Mouse (Mus musculus) 3T3-L1 (cell line): ENCODE measurements around the gene Foxa2.

Source experiments
- DNase-seq: peaks from one replicate; pipeline ENCODE4 v3.0.0-alpha.2; 2015; ENCODE audit warnings: low read depth, low spot score

Foxa2 gene

DNA sequence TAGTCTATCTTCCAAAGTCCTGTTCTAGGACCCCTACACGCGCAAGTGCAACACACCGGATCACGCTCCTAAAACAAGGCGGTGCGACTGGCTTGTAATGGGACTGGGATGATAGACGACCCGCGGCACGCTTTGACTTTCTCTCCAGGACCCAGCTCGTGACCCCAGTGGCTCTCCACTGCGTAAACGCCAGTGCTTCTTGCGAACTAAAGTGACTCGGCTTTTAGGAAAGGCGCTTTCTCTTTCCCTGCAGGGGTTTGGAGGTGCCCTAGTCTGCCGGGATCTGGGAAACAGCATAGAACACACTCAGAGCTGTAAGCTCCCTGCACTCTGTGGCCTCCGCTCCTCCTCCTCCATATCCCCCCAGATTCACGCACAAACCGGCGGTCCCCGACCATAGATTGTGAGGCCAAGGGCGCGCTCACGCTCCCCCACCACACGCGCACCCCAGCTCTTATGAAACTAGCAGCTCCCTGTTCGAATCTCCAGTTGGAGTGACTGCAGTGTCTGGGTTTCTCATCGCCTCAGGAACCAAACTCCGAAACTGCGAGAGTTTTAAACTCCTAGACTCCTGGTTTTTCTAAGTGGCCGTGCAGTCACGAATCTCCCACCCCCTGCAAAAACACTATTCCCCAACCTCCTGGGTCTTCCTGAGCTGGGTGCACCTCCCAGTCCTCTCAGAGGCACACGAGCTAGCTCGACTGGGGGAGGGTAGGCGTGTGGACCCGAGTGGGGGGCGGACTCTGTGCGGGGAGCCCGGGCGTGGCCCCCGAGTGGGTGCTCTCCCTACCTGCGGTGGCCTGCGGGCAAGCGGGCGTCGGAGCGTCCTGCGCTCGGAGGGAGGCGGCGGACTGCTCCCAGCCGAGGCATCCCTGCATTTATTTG lies 7.2 kb downstream of the Foxa2 start:
- no peak for DNase-seq

DNA sequence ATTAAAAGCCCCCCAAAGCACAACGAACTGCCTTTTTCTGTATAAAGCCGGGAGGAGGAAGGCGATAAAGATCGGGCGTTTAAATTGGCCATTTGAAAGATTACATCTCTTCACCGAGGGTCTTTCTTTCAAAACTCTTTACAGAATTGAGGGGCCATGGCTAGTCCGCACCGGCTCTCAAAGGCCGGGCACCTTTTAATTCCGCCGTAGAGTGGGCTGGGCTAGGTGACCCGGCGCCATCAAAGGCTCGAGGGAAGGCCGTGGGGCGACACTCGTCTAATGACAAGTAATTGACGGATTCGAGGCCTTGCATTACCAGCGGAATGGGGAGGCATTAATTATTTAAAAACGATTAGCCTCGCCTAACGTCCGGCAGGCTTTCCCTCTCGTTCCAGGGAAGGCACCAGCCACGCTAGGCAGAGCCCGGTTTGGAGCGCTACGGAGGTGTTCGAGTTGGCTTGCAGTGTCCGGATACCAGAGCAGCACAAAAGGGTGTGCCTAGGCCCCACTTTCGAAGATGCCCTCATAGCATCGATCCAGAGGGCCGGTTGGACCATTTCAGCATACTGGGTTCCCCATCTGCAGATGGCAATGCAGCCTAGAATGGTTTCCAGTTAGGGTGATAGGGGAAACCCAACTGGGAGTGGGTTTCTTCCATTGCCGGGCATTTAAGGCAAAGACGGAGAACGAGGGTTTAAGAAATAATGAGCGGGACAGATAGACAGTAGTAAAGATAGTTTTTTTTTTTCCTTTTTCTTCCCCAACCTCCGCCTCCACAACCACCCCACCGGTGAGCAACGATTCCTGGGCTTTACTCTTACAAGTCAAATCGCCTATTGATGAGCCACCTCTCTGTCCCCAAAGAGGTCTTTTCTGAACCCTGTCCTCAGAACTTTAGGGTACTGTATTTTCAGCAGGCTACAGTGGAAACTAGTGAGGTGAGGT lies 8.1 kb downstream of the Foxa2 start:
- no peak for DNase-seq

DNA sequence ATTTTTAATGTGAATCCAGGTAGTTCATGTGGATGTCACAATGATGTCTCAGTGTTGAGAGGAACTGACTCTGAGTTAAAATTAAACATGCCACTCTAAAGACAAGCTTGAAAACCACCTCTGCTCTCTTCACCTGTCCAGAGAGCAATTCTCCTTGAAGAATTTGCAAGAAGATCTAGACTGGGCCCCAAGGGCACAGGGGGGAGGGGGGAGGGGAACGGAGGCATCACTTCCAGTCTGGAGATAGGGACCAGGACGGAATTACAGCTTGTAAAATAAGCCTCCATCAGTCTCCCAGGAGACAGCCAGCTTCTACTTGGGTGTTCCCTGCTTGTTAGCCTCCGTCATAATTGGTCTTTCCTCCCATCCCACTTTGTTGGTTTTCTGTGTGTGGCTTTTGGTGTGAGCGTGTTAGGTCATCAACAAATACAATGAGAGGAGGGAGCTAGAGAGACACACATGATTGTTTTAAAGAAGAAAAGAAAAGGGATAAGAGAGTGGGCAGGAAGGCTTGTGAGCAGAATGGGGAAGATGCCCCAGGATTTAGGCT lies 10.1 kb downstream of the Foxa2 start:
- DNase-seq: no peak

GRCm38 (mm10) chr2:148030991-148031675 lies 15.6 kb downstream of the Foxa2 start:
- no peak for DNase-seq

DNA sequence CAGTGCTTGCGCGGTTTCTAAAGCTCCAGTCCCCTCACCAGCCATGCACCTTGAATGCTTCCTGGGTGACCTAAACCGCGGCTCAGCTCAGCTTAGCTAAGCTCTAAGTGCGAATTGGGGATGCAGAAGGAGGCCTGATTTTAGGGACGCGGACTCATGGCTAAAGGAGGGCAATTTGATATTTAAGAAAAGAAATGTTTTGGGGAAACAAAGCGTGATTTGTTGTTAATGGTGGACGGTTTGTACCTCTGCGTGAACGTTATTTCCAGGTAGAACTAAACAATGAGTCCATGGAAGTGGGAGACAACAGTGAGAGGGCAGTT lies 16.2 kb downstream of the Foxa2 start:
- no peak for DNase-seq

DNA sequence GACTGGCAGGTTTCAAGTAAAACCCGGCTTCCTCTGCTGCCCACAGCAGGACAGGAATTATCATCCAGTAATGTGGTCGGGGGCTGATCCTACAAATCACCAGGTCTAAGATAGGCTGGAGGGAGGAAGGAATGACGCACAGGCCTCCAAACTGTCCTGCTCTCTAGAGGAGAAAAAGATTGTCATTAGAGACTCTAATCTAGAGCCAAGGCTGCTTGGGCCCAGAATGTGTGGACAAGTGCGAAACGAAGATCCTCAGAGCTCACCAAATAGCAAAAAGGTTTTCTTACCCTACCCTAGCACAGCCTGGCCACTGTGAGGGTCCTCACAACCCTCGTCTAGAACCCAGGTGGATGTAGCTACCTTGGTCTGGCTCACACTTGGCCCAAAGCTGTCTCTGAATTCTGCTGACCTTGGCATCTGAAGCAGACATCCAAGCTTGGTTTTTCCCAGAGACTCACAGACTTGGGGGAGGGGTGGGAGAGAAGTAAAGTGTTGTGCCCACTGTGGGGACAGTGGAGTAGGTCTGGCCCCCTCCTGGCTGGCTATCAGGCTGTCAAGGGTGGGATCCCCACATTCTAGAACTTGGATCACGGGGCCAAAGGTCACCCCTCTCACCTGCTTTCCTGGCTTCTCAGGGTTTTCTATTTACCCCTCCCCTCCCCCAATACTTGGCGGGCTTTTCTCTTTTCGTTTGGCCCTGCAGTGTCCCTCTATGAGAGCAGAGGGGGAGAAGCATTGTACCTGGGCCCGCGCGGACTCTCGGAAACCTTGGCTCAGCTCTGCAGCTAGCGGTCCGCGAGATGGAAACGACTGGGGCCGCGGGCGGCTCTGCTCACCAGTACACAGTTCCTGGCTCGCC lies 16.8 kb downstream of the Foxa2 start:
- DNase-seq: no peak

- no peak for DNase-seq
Measured at GRCm38 (mm10) chr2:148029050-148029608, 17.6 kb downstream of the Foxa2 start.

DNA sequence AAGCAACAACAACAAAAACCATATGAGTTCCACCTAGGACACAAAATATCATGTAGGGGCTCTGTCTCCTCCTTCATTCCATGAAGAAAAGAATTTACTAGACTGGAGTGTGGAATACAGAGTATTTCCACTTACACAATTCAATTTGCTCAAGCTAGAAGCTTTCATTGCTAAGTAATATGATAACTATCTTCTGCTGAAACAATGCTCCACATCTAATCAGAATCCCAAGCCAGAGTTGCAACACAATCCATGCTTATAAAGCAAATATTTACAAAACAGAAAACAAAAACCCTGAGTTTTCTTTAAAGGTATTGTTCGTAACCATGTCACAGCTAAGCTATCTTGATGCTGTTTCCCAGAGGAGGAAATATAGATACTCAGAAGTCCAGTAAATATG lies 20.4 kb downstream of the Foxa2 start:
- no peak for DNase-seq

DNA sequence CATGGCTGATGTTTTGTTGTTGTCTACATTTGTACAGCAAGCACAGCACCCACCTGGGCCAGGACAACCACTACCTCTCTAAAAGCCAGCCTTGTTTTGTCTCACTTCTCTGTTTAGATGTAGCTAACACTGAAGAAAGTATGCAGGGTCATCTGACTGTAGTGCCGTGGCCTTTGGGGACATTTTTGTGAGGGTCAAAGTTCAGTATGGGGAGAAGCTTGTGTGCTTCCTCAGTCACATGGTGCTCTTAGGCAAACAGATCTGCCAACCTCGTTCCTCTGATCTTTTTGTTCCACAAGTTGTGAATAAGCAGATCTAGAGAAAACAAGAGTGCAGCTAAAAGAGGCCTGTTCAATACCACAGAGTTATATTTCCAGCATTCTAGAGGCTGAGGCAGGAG lies 21.3 kb downstream of the Foxa2 start:
- no peak for DNase-seq

- DNase-seq: no peak
Measured at GRCm38 (mm10) chr2:148024268-148024935, 22.4 kb downstream of the Foxa2 start.

- DNase-seq: no peak
Measured at GRCm38 (mm10) chr2:148023340-148023806, 23.4 kb downstream of the Foxa2 start.

DNA sequence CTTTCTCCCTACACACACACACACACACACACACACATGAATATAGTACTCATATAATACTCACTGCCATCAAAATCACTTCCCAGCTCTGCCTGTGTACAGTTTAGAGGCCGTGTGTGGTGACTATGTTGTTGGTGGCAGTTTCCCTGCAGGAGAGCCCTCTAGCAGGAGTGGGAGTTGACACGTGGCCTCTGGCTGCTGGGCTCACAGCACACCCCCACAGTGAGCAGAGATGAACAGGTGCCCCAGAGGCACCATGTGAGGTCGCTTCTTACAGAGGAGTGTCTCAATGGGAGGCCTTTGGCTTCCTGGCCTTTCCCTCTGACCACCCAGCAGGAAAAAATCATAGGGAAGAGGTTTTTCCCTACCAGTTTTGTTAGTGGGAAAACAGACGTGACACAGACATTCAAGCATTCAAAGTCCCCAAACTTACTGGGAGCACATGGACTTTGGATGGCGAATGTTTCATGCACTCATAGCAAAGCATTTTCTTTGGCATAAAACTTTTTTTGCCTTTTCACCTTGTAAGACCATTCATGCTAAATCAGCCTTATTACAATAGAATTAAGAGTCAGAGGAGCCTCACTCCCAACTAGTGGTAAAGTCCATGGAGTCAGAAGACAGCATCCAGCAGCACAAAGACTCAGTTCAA lies 24.7 kb downstream of the Foxa2 start:
- DNase-seq: no peak

DNA sequence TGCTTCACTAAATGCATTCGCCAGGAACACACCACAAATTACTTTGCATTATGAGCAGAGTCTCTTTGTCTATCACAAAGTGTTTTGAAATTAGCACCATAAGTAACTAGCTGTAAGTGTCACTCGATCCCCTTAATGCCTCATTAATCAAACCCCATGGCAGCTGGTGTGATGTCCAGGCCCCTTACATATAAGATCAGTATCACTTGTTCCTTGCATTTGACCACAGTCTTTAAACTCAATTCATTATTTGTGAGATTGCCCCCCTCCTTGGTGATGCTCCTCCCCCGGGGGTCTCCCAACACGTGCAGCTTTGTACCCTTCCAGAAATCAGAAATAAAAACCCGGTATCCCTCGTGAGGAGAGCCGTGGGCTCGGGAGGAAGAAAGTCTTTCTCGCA lies 25.8 kb downstream of the Foxa2 start:
- no peak for DNase-seq

- DNase-seq: no peak
Measured at GRCm38 (mm10) chr2:148020125-148020524, 26.6 kb downstream of the Foxa2 start.

- no peak for DNase-seq
Measured at GRCm38 (mm10) chr2:148017782-148018690, 28.7 kb downstream of the Foxa2 start.

DNA sequence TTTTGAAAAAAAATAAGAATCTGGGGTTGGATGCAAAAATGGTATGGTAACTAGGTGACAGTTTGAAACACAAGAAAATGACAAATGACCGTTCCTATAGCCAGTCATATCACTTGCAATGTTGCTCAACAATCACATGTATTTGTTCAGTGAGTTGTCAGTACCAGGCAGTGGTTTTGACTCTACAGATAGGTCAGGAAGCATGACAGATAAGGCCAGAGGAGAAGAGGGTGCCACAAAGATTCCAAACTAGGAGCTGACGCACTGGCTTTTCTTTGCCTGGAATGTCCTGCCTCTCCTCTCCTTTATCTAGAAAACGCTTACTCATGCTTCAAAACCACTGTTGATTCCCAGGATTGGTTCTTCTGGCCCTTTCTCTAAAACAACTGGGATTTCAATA lies 33.4 kb downstream of the Foxa2 start:
- peak; percentile 50 for DNase-seq

DNA sequence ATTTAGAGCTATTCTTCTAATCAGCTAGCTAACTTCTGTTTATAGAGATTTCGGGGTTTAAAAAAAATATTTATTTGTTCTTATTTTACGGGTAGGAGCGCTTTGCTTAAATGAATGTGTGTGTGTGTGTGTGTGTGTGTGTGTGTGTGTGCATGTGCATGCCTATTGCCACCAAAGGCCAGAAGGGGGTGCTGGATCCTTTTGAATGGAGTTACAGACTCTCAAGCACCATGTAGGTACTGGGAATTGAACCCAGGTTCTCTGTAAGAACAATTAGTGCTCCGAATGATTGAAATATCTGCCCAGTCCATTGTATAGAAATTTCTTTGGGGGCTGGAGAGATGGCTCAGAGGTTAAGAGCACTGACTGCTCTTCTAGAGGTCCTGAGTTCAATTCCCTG lies 37.7 kb downstream of the Foxa2 start:
- no peak for DNase-seq
